ENCODE assay signal across 16 mouse cellular contexts in the genomic region with DNA sequence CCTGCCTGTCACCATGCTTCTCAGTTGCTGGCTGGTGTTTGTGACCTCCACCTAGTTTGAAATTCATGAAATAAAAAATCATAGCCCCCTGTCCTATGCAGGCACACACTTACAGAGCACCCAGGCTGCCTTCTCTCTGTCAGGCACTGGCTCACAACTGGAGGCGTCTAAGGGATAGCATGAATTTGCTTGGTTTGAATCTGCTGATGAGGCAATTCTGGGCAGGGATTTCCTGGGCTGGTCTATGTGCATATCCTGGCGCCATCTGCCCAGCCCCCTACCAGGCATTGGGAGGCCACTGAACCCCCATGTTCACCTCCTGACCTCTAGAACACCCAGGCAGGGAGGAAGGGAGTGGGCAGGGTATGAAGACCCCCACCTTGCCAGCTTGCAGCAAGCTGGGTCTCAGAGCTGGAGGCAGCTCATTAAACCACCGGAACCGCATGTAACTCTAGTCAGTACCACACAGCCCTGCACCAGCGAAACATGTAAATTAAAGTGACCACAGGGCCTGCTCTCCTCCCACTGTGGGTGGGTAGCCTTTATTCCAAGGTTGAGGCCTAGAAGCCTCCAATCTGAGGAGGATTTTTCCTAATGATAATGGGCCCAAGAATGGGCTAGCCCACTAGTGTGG.
"Had no signal": no experiment of that assay in that cellular context is flagged by ENCODE, and none has a peak within 500 bp of the region (broad histone marks: within the 10 kb centered on the region; RNA-seq: fewer than 3 reads in every experiment).

No protein-coding gene starts in this region.

- H3K9me3 ChIP-seq: kidney, embryonic 15.5 days; limb, embryonic 13.5 days; midbrain, embryonic 12.5 days; neural tube, embryonic 13.5 days had no signal

- H3K4me3 ChIP-seq: kidney, embryonic 15.5 days; limb, embryonic 13.5 days; midbrain, embryonic 12.5 days; neural tube, embryonic 13.5 days had no signal

- H3K27ac ChIP-seq: kidney, embryonic 15.5 days; limb, embryonic 13.5 days; liver, embryonic 14.5 days; midbrain, embryonic 12.5 days; neural tube, embryonic 13.5 days had no signal

- DNase-seq: kidney, adult 2 months; kidney, postnatal 36 days; layer of hippocampus, adult 9-11 months; lung, adult 18-20 months; lung, postnatal 36 days; retina, postnatal 1 day; right cerebral cortex, postnatal 4 days; spleen, adult 18-20 months; thymus, adult 18-20 months; thymus, postnatal 25 days had no signal

- H3K9ac ChIP-seq: kidney, embryonic 15.5 days; limb, embryonic 13.5 days; liver, embryonic 14.5 days; midbrain, embryonic 12.5 days; neural tube, embryonic 13.5 days had no signal

- H3K4me1 ChIP-seq: kidney, embryonic 15.5 days had no signal

- H3K36me3 ChIP-seq: kidney, embryonic 15.5 days; limb, embryonic 13.5 days; midbrain, embryonic 12.5 days; neural tube, embryonic 13.5 days had no signal

- H3K27me3 ChIP-seq: kidney, embryonic 15.5 days; limb, embryonic 13.5 days; midbrain, embryonic 12.5 days; neural tube, embryonic 13.5 days had no signal

- ATAC-seq: midbrain, embryonic 16.5 days had no signal

- H3K4me2 ChIP-seq: kidney, embryonic 15.5 days; limb, embryonic 13.5 days; midbrain, embryonic 12.5 days; neural tube, embryonic 13.5 days had no signal
